Mouse (Mus musculus) lung, postnatal 14 days (tissue): Measurements from ENCODE around the gene Wfdc10.
A peak's percentile ranks its signal among the peaks of the same experiment; 100 is the strongest.

ENCODE experiments used
- DNase-seq: peaks from one replicate; pipeline ENCODE4 v3.0.0; 2021

The Wfdc10 gene

GRCm38 (mm10) chr2:164655858-164656257 lies at the start of gene Wfdc10:
Wfdc10 (plus strand) TSS chr2:164656046.
- DNase-seq: peak; percentile 67

- DNase-seq: no peak
Observed at GRCm38 (mm10) chr2:164608781-164609180, 47.1 kb upstream of the Wfdc10 start.

GRCm38 (mm10) chr2:164613471-164613870 lies 42.4 kb upstream of the Wfdc10 start, which contains the start of the genes Wfdc6b and Wfdc8:
Wfdc6b (plus strand) TSS chr2:164613522.
Wfdc8 (minus strand) TSS chr2:164613626.
- peak; percentile 76 for DNase-seq

GRCm38 (mm10) chr2:164615386-164615785 lies 40.5 kb upstream of the Wfdc10 start:
- no peak for DNase-seq

- DNase-seq: no peak
Observed at GRCm38 (mm10) chr2:164619050-164619449, 36.8 kb upstream of the Wfdc10 start.

- DNase-seq: no peak
Observed at GRCm38 (mm10) chr2:164621775-164622174, 34.1 kb upstream of the Wfdc10 start.

- DNase-seq: no peak
Observed at GRCm38 (mm10) chr2:164635266-164635665, 20.6 kb upstream of the Wfdc10 start.

- DNase-seq: no peak
Observed at GRCm38 (mm10) chr2:164638696-164639095, 17.1 kb upstream of the Wfdc10 start, which contains the start of gene Wfdc16. Wfdc16 (minus strand) TSS chr2:164638796.

GRCm38 (mm10) chr2:164641129-164641528 lies 14.7 kb upstream of the Wfdc10 start:
- DNase-seq: no peak

- DNase-seq: peak; percentile 13
Observed at GRCm38 (mm10) chr2:164641881-164642673, 13.8 kb upstream of the Wfdc10 start.

GRCm38 (mm10) chr2:164656483-164656882 lies 637 bp downstream of the Wfdc10 start, which contains the start of gene Wfdc9:
Wfdc9 (minus strand) TSS chr2:164656583.
- DNase-seq: no peak

- no peak for DNase-seq
Observed at GRCm38 (mm10) chr2:164664851-164665250, 9.0 kb downstream of the Wfdc10 start.

GRCm38 (mm10) chr2:164670261-164670660 lies 14.4 kb downstream of the Wfdc10 start:
- no peak for DNase-seq

GRCm38 (mm10) chr2:164670938-164671337 lies 15.1 kb downstream of the Wfdc10 start:
- DNase-seq: no peak

- DNase-seq: no peak
Observed at GRCm38 (mm10) chr2:164673987-164674386, 18.1 kb downstream of the Wfdc10 start, which contains the start of gene Wfdc11. Wfdc11 (minus strand) TSS chr2:164674087.

- DNase-seq: no peak
Observed at GRCm38 (mm10) chr2:164676103-164676502, 20.3 kb downstream of the Wfdc10 start.

GRCm38 (mm10) chr2:164676916-164677685 lies 21.3 kb downstream of the Wfdc10 start:
- DNase-seq: no peak

GRCm38 (mm10) chr2:164678848-164679625 lies 23.2 kb downstream of the Wfdc10 start:
- DNase-seq: peak; percentile 82

GRCm38 (mm10) chr2:164679906-164680305 lies 24.1 kb downstream of the Wfdc10 start:
- DNase-seq: peak; percentile 46

- no peak for DNase-seq
Observed at GRCm38 (mm10) chr2:164684807-164685206, 29.0 kb downstream of the Wfdc10 start, which contains the start of gene Wfdc13. Wfdc13 (plus strand) TSS chr2:164685107.

- no peak for DNase-seq
Observed at GRCm38 (mm10) chr2:164698201-164698600, 42.4 kb downstream of the Wfdc10 start, which contains the start of gene Spint4. Spint4 (plus strand) TSS chr2:164698501.

- no peak for DNase-seq
Observed at GRCm38 (mm10) chr2:164700959-164701358, 45.1 kb downstream of the Wfdc10 start.

GRCm38 (mm10) chr2:164701761-164702160 lies 45.9 kb downstream of the Wfdc10 start:
- no peak for DNase-seq
